Mouse (Mus musculus) stomach, embryonic 16.5 days (tissue): ENCODE measurements around the gene Acbd4. TPM values are rescaled to one million over a fixed set of nuclear protein-coding genes. Genes with fewer than 3 reads are reported as not detected.

Experiments
- ATAC-seq: fragments of 200-750 bp; cut with Nextera tagmentation; 2 replicates; pipeline ENCODE4 v1.8.0; 2017; ENCODE audit warnings: moderate number of reproducible peaks, moderate TSS enrichment; ENCODE audit not compliant: insufficient read depth, low FRiP score
- H3K27ac ChIP-seq: fragments of 300-500 bp; sonication (generic); 2 replicates; pipeline ENCODE4 v1.5.1; 2014; ENCODE audit warnings: low read length
- H3K27me3 ChIP-seq: fragments of 300-500 bp; sonication (generic); 2 replicates; pipeline ENCODE4 v1.6.1; 2014; ENCODE audit warnings: low read length, control low read depth, mixed read lengths; ENCODE audit not compliant: control insufficient read depth, insufficient read depth
- H3K36me3 ChIP-seq: fragments of 300-500 bp; sonication (generic); 2 replicates; pipeline ENCODE4 v1.6.1; 2014; ENCODE audit warnings: low read length; ENCODE audit not compliant: control insufficient read depth, insufficient read depth
- H3K4me1 ChIP-seq: fragments of 300-500 bp; sonication (generic); 2 replicates; pipeline ENCODE4 v1.6.1; 2014; ENCODE audit warnings: low read length, control low read depth, mixed read lengths; ENCODE audit not compliant: control insufficient read depth, insufficient read depth
- H3K4me2 ChIP-seq: fragments of 300-500 bp; sonication (generic); 2 replicates; pipeline ENCODE4 v1.6.1; 2014; ENCODE audit warnings: low read depth, low read length, mixed read lengths
- H3K4me3 ChIP-seq: fragments of 300-500 bp; sonication (generic); replicated peaks from 2 replicates; pipeline ENCODE4 v1.5.1; 2014; ENCODE audit warnings: mild to moderate bottlenecking, low read length
- H3K9ac ChIP-seq: fragments of 300-500 bp; sonication (generic); 2 replicates; pipeline ENCODE4 v1.6.1; 2014; ENCODE audit warnings: low read length
- H3K9me3 ChIP-seq: fragments of 300-500 bp; sonication (generic); replicated peaks from 2 replicates; pipeline ENCODE4 v1.6.1; 2016; ENCODE audit warnings: low read length, control low read depth; ENCODE audit not compliant: control insufficient read depth
- WGBS: fragments of 180-500 bp; shearing (Covaris S2); extraction: QIAGEN DNeasy Blood & Tissue Kit; methylation state at CpG from one replicate; pipeline ENCODE4 v1.1.7; 2014; 5-methylcytosine and 5-hydroxymethylcytosine counted together
- polyA plus RNA-seq: library from polyadenylated mRNA; unstranded; fragments of >200 nt; fragmentation: Nextera tagmentation; extraction: Ambion mirVana; gene quantifications from 2 replicates; pipeline ENCODE4 v1.2.1, GENCODE M21; 2015

Gene Acbd4
- polyA plus RNA-seq, 1 experiment from 2014 or later: 31.0 TPM

DNA sequence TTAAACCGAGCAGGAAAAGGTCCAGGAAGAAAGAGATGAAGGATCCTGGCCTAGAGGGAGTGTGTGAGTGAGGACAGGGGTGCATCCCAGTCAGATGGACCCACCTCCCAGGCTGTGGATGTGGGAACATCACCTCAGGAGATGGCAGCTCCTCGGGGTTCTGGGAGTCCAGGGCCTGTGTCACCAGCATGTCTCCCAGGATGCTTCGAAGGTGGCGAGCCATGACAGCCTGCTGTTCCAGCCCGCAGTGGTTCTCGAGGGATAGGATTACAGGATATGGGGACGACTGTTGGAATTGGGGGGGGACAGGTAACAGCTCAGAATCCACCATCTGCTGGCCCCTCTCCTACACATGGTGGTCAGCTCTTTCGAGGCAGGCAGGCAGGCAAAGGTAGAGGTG is 24.9 kb upstream of the Acbd4 start:
- 77% methylated on average over 8 of the region's 8 CpGs for WGBS
- ATAC-seq: no peak
- no peak overlapping the region for H3K27ac ChIP-seq

DNA sequence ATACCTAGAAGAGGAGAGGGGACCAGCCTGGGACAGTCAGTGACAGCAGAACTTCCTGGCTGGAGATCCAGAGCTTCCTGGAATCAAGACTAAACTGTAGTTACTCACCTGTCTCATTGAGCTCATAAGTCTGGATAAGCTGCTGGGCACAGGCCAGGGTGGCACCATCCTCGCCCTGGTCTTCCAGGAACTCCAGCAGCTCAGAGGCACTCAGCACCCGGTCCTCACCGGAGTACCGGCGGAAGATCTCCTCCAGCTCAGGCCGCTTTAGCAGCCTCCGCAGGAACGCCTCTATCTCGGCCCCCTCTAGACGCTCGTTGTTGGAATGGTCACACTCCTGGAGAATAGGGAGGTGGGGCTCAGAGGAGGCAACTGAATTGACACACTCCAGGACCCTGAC is 23.4 kb upstream of the Acbd4 start:
- WGBS: 75% methylated on average over 11 of the region's 11 CpGs
- peaks cover 6% of the 10 kb centered on the region for H3K4me1 ChIP-seq
- H3K4me2 ChIP-seq: no peak overlapping the region
- no peak overlapping the region for H3K9ac ChIP-seq
- no peaks in the 10 kb centered on the region for H3K9me3 ChIP-seq
- no peak for ATAC-seq
- H3K4me3 ChIP-seq: no peak overlapping the region
- H3K36me3 ChIP-seq: no peaks in the 10 kb centered on the region
- H3K27me3 ChIP-seq: peaks cover 20% of the 10 kb centered on the region
- H3K27ac ChIP-seq: no peak overlapping the region

More for the DNA sequence above, 24.9 kb upstream of the Acbd4 start:
- Histone ChIP-seq H3K4me3 (no peak overlapping the region), H3K4me2 (no peak overlapping the region), H3K4me1 (peaks cover 6% of the 10 kb centered on the region), H3K36me3 (no peaks in the 10 kb centered on the region), H3K27me3 (peaks cover 19% of the 10 kb centered on the region), H3K9me3 (no peaks in the 10 kb centered on the region), H3K9ac (no peak overlapping the region)

DNA sequence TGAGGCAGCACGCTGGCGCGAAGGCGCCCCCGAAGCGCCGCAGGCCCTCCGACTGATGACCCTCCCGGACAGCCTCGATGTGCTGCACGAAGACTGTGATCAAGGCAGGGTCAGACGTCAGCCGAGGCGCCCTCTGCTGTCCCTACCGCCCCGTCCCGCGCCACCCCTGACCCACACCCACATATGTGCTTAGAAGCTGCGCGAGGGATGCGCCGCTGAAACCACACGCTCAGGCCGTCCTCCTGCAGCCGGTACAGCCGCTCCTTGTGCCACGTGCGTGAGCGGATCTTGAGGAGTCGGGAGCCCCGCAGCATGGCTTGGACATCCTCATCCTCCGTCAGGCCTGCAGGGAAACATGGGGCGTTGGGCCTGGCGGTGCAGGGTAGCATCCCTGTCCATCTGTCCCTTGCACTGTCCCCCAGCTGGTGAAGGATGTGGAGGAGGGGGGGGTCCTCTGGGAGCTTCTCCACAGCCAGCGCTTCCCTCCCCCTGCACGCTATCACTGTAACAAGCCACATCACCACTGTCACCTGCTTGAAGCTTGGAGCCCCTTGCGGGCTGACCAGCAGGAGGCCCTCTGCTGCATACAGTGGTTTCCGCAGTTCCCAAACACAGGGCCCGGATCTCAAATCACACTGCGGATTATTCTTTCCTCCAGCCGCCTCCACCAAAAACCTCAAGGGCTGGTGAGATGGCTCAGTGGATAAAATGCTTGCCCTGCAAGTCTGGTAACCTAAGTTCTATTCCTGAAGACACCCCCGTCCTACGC is 21.0 kb upstream of the Acbd4 start:
- ATAC-seq: peak; percentile 48; the same call in 1 of the 2 replicates
- WGBS: 7% methylated on average over 43 of the region's 43 CpGs
- H3K9ac ChIP-seq: peak overlapping the region; percentile 57
- H3K4me3 ChIP-seq: peak overlapping the region; percentile 36
- H3K27ac ChIP-seq: no peak overlapping the region
- peaks cover 20% of the 10 kb centered on the region for H3K27me3 ChIP-seq
- H3K4me2 ChIP-seq: peak overlapping the region; percentile 41
- peaks cover 6% of the 10 kb centered on the region for H3K4me1 ChIP-seq
- H3K9me3 ChIP-seq: no peaks in the 10 kb centered on the region
- no peaks in the 10 kb centered on the region for H3K36me3 ChIP-seq

DNA sequence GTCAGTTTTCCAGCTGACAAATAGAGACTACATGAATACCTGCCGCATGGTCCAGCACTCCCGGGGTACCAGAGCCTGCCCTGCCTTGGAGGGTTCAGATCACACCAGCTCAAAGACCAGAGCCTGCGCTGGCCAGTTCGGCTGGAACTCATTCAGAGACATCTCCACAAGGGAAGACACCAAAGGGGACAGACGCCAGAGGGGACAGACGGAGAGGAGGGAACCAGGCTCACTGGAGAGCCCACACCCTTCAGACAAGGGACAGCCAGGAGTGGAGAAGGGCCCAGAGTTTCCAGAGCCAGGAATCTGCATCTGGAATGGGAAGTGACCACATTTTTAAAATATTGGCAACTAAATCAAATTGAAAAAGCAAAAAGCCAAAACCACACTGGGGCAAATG is 19.9 kb upstream of the Acbd4 start:
- Histone ChIP-seq H3K4me1 (peaks cover 6% of the 10 kb centered on the region), H3K27ac (no peak overlapping the region), H3K4me3 (no peak overlapping the region), H3K4me2 (no peak overlapping the region), H3K9me3 (no peaks in the 10 kb centered on the region), H3K9ac (no peak overlapping the region), H3K36me3 (no peaks in the 10 kb centered on the region), H3K27me3 (peaks cover 20% of the 10 kb centered on the region)
- ATAC-seq: no peak
- 68% methylated on average over 6 of the region's 6 CpGs for WGBS

DNA sequence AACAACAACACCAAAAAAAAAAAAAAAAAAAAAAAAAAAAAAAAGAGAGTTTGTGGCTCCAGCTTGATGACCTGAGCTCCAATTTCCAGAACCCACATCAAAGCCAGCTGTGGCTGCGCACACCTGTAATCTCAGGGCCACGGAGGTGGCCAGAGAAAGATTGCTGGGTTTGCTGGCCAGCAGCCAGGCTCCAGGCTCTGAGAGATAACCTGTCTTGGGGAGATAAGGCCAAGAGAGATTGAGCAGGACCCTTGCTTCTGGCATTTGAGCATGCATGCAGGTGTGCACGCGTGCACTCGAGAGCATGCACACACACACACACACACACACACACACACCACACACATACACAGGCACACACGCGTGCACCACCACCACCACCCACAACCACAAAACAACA is 8.2 kb upstream of the Acbd4 start:
- ATAC-seq: no peak
- 87% methylated on average over 7 of the region's 7 CpGs for WGBS

DNA sequence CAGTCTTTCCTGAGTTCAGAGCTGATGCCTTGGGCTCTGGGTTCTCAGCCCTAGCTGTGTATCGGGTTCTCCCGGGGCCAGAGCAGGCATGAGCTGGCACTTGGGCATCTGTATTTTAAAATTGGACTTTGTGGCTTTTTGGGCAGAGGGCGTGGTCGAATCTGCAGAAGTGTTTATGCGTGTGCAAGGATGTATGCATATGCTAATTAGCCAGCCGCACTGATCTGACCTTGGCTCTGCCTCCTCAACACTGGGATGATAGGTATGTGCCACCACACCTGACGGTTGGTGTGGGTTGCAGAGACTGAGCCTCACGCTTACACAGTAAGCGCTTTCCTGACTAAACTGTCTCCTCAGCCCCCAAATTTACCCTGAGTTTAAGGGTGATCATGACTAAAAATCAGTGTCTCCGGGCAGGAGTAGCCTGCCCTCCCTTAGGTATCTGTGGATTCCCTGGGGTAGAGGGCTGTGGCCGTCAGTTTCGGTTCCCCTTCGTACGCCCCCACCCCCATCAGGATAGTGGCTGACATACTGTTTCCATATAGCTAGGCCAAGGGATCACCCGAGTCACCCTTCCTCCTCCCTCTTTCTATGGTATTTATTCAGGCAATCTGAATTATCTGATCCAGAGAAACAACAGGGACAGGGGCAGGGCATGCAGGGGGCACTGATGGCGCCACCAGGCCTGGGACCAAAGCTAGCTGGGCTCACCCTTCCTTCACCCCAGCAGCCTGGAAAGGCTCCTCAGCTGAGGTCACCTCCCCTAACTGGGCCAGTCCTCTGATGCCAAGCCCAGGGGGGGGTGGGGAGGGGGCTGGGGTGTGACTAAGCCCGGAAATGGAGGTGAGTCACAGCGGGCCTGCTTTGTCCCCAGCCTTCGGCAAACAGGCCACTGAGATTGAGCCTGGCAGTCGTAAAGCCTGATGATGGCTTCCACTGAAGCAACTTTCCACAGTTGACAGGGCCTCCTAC is 7.3 kb upstream of the Acbd4 start:
- Histone ChIP-seq H3K4me2 (no peak overlapping the region), H3K27ac (peak overlapping the region; percentile 88), H3K36me3 (no peaks in the 10 kb centered on the region), H3K27me3 (no peaks in the 10 kb centered on the region), H3K9ac (no peak overlapping the region), H3K4me3 (no peak overlapping the region), H3K4me1 (peaks cover 30% of the 10 kb centered on the region), H3K9me3 (no peaks in the 10 kb centered on the region)
- ATAC-seq: peak; percentile 82
- WGBS: 61% methylated on average over 20 of the region's 20 CpGs

More for the DNA sequence above, 8.2 kb upstream of the Acbd4 start:
- Histone ChIP-seq H3K27ac (peak overlapping the region; percentile 42; the same call in 1 of the 2 replicates), H3K4me1 (peaks cover 24% of the 10 kb centered on the region), H3K9me3 (no peaks in the 10 kb centered on the region), H3K4me3 (no peak overlapping the region), H3K9ac (no peak overlapping the region), H3K4me2 (no peak overlapping the region), H3K36me3 (no peaks in the 10 kb centered on the region), H3K27me3 (no peaks in the 10 kb centered on the region)

DNA sequence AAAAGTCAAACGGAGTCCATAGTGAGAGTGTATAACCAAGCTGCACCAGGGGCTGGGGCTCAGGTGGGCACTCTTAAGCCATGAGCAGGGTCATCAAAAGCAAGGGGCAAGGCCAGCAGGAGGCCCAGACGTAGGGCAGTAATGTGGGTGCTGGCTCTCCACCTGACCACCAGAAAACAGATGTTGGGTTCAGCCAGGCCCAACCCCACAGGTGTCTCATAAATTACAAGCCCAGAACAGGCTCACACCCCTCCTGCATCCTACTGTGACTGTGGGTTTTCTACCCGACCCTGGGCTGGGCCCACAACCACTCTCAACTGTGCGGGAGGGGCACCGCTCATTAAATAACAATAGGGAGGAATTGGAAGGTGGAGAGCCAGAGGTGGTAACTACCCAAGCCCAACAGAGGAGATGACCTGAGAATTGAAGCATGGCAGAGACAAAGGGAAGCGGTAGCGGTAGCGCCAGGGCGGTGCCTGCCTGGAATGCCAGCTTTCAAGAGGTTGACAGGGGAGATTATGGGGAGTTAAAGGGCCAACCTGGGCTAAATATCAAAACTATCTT is 6.3 kb upstream of the Acbd4 start:
- peak overlapping the region; percentile 88 for H3K27ac ChIP-seq
- H3K36me3 ChIP-seq: no peaks in the 10 kb centered on the region
- no peak for ATAC-seq
- H3K4me2 ChIP-seq: no peak overlapping the region
- WGBS: 68% methylated on average over 9 of the region's 9 CpGs
- H3K9ac ChIP-seq: peak overlapping the region; percentile 41; the same call in 1 of the 2 replicates
- H3K4me3 ChIP-seq: no peak overlapping the region
- H3K9me3 ChIP-seq: no peaks in the 10 kb centered on the region
- H3K27me3 ChIP-seq: no peaks in the 10 kb centered on the region
- peaks cover 30% of the 10 kb centered on the region for H3K4me1 ChIP-seq

DNA sequence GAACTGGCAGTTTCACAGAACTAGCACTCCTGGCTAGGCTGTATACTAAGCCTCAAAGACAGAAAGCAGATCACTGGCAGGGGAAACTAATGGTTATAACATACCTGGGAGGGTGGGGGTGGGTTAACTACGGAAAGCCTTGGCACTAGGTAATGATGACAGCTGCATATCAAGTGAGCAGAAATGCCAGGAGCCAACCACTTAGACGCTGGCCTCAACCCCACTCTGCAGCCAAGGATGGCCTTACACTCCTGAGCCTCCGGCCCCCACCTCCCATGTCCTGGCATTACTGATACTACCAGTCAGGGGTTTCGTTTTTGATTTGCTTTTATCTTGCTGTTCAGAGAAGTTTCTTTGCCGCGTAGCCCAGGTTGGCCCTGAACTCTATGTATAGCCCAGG is 5.7 kb upstream of the Acbd4 start:
- Histone ChIP-seq H3K36me3 (no peaks in the 10 kb centered on the region), H3K9ac (no peak overlapping the region), H3K9me3 (no peaks in the 10 kb centered on the region), H3K27me3 (peaks cover 1% of the 10 kb centered on the region; the same call in 1 of the 2 replicates), H3K4me2 (no peak overlapping the region), H3K4me3 (no peak overlapping the region), H3K4me1 (peaks cover 30% of the 10 kb centered on the region), H3K27ac (no peak overlapping the region)
- no peak for ATAC-seq
- WGBS: 88% methylated on average over 6 of the region's 6 CpGs
